Mouse (Mus musculus) pancreas, adult 10 weeks (tissue): Measurements from ENCODE around the gene Bfsp1. TPM values are rescaled to one million over a fixed set of nuclear protein-coding genes. Genes with fewer than 3 reads are reported as not detected.

Experiments used
- polyA plus RNA-seq: library from polyadenylated mRNA; stranded (reverse); fragments of 350-450 nt; fragmentation: Illumina TruSeq; extraction: RNeasy Lipid Tissue Mini Kit (QIAGEN cat#74804); gene quantifications from one replicate; pipeline ENCODE4 v1.2.3, GENCODE M21; 2015; ENCODE audit warnings: low read depth, low replicate concordance; ENCODE audit not compliant: insufficient read depth

Gene Bfsp1
- not detected for polyA plus RNA-seq

DNA sequence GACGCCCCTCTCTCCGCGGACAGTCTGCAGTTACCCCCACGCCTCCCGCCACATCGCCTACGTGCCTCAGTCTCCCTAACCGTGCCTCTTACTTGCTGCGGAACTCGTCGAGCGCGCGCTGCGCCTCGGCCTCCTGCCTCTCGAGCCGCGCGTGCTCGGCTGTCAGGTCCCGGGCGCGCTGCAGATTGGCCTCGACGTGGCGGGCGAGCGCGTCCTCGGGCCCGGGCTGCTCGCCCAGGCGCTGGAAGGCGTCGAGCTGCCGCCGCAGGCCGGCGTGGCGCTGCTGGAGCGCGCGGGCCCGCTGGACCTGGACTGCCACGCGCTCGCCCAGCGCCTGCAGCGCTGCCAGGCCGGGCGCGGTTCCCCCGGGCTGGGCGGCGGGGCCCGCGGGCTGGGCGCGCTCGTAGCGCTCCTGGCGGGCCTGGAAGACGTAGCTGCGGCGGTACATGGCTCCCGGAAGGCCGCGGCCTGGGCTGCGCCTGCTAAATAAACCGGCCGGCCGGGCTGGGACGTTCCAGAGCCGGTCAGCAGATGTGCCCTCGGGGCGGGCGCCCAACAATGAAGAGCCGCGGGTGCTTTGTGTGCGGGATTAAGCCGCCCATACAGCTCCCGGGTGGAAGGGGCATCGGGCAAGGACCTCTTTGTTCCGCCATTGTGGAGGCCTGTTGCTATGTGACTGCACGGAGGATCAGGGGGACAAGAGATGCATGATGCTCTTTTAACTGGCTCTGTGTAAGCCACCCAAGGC is at the start of gene Bfsp1:
Gene Bfsp1 (minus strand): TSS at position 690 of the 748 bp plus-strand sequence.

Other genes starting within 250 kb of the Bfsp1 start
- 78.6 TPM for gene Dstn, start 52.1 kb upstream of the Bfsp1 start, polyA plus RNA-seq
- gene Rrbp1, start 148.1 kb upstream of the Bfsp1 start, polyA plus RNA-seq = 379 TPM
- not detected for gene Banf2, start 169.9 kb upstream of the Bfsp1 start, polyA plus RNA-seq